Mouse (Mus musculus): ENCODE data around the gene Tti1.

The Tti1 gene

GRCm38 (mm10) chr2:158040396-158040795 is 12.2 kb upstream of the Tti1 start:
- no peak for DNase-seq (ENCODE audit: extremely low read depth, low read depth, low spot score)

GRCm38 (mm10) chr2:158039662-158040061 is 11.4 kb upstream of the Tti1 start:
- DNase-seq (ENCODE audit: extremely low read depth, low read depth, low spot score) = no peak

GRCm38 (mm10) chr2:158037571-158037970 is 9.3 kb upstream of the Tti1 start:
- no peak for DNase-seq (ENCODE audit: extremely low read depth, low read depth, low spot score)

GRCm38 (mm10) chr2:158036953-158037352 is 8.7 kb upstream of the Tti1 start:
- DNase-seq (ENCODE audit: extremely low read depth, low read depth, low spot score) = no peak

- DNase-seq (ENCODE audit: extremely low read depth, low read depth, low spot score) = no peak
These were observed 8.2 kb upstream of the Tti1 start for GRCm38 (mm10) chr2:158036408-158036807.

GRCm38 (mm10) chr2:158035813-158036212 is 7.6 kb upstream of the Tti1 start:
- no peak for DNase-seq (ENCODE audit: extremely low read depth, low read depth, low spot score)

- DNase-seq (ENCODE audit: extremely low read depth, low read depth, low spot score) = no peak
These were observed 1.8 kb upstream of the Tti1 start for GRCm38 (mm10) chr2:158030007-158030406.

GRCm38 (mm10) chr2:158027855-158028353 is 329 bp downstream of the Tti1 start:
- no peak for DNase-seq (ENCODE audit: extremely low read depth, low read depth, low spot score)

GRCm38 (mm10) chr2:158017330-158017729 is 10.9 kb downstream of the Tti1 start:
- DNase-seq (ENCODE audit: extremely low read depth, low read depth, low spot score) = no peak

GRCm38 (mm10) chr2:158012608-158013007 is 15.6 kb downstream of the Tti1 start:
- DNase-seq (ENCODE audit: extremely low read depth, low read depth, low spot score) = no peak

GRCm38 (mm10) chr2:158009373-158009772 is 18.9 kb downstream of the Tti1 start:
- no peak for DNase-seq (ENCODE audit: extremely low read depth, low read depth, low spot score)

- no peak for DNase-seq (ENCODE audit: extremely low read depth, low read depth, low spot score)
These were observed 22.6 kb downstream of the Tti1 start for GRCm38 (mm10) chr2:158005641-158006040.

GRCm38 (mm10) chr2:158004620-158005019 is 23.6 kb downstream of the Tti1 start:
- no peak for DNase-seq (ENCODE audit: extremely low read depth, low read depth, low spot score)

GRCm38 (mm10) chr2:157998817-157999216 is 29.4 kb downstream of the Tti1 start:
- DNase-seq (ENCODE audit: extremely low read depth, low read depth, low spot score) = no peak

- no peak for DNase-seq (ENCODE audit: extremely low read depth, low read depth, low spot score)
These were observed 35.7 kb downstream of the Tti1 start for GRCm38 (mm10) chr2:157992501-157992900.

- no peak for DNase-seq (ENCODE audit: extremely low read depth, low read depth, low spot score)
These were observed 37.2 kb downstream of the Tti1 start for GRCm38 (mm10) chr2:157991026-157991425.

GRCm38 (mm10) chr2:157989946-157990345 is 38.3 kb downstream of the Tti1 start:
- no peak for DNase-seq (ENCODE audit: extremely low read depth, low read depth, low spot score)

- DNase-seq (ENCODE audit: extremely low read depth, low read depth, low spot score) = no peak
These were observed 39.6 kb downstream of the Tti1 start for GRCm38 (mm10) chr2:157988416-157989190.

- no peak for DNase-seq (ENCODE audit: extremely low read depth, low read depth, low spot score)
These were observed 42.0 kb downstream of the Tti1 start for GRCm38 (mm10) chr2:157986235-157986634.

- no peak for DNase-seq (ENCODE audit: extremely low read depth, low read depth, low spot score)
These were observed 42.6 kb downstream of the Tti1 start for GRCm38 (mm10) chr2:157985611-157986010.

GRCm38 (mm10) chr2:157983276-157983675 is 45.0 kb downstream of the Tti1 start:
- DNase-seq (ENCODE audit: extremely low read depth, low read depth, low spot score) = no peak

- no peak for DNase-seq (ENCODE audit: extremely low read depth, low read depth, low spot score)
These were observed 45.5 kb downstream of the Tti1 start for GRCm38 (mm10) chr2:157982727-157983126.

GRCm38 (mm10) chr2:157979241-157979640 is 49.0 kb downstream of the Tti1 start:
- no peak for DNase-seq (ENCODE audit: extremely low read depth, low read depth, low spot score)
